In genomic region chr4:25785276-25785675, GRCm38 (mm10) we compare ENCODE assay signal across 34 mouse cellular contexts. TPM values are rescaled to one million over a fixed set of nuclear protein-coding genes. Genes with fewer than 3 reads are reported as not detected.
"Had no signal": no experiment of that assay in that cellular context is flagged by ENCODE, and none has a peak within 500 bp of the region (broad histone marks: within the 10 kb centered on the region; RNA-seq: fewer than 3 reads in every experiment).

No protein-coding gene starts in this region.

- H3K4me2 ChIP-seq: heart, embryonic 11.5 days; heart, embryonic 12.5 days; heart, embryonic 13.5 days; heart, embryonic 15.5 days; hindbrain, embryonic 12.5 days; hindbrain, embryonic 13.5 days; hindbrain, embryonic 14.5 days; hindbrain, embryonic 15.5 days; intestine, embryonic 15.5 days; kidney, embryonic 15.5 days had no signal

- H3K4me1 ChIP-seq: heart, embryonic 10.5 days; heart, embryonic 12.5 days; heart, embryonic 13.5 days; heart, embryonic 15.5 days; hindbrain, embryonic 10.5 days; hindbrain, embryonic 12.5 days; hindbrain, embryonic 13.5 days; hindbrain, embryonic 15.5 days; intestine, embryonic 15.5 days; kidney, embryonic 15.5 days had no signal

- H3K4me3 ChIP-seq: heart, embryonic 10.5 days; heart, embryonic 12.5 days; heart, embryonic 13.5 days; heart, embryonic 15.5 days; hindbrain, embryonic 10.5 days; hindbrain, embryonic 12.5 days; hindbrain, embryonic 13.5 days; hindbrain, embryonic 15.5 days; intestine, embryonic 15.5 days; kidney, embryonic 15.5 days; layer of hippocampus, adult 2 months had no signal

- DNase-seq: heart, postnatal 10 days; heart, postnatal 14 days; heart, postnatal 36 days; heart, postnatal 4 days; kidney, adult 11 months; kidney, adult 18-20 months; kidney, adult 2 months; kidney, adult 8-10 months; kidney, adult 9 months; kidney, postnatal 10 days; kidney, postnatal 14 days; kidney, postnatal 25 days; kidney, postnatal 36 days; kidney, postnatal 4 days; layer of hippocampus, adult 9-11 months; layer of hippocampus, postnatal 36 days had no signal

- H3K36me3 ChIP-seq: heart, embryonic 10.5 days; heart, embryonic 12.5 days; heart, embryonic 13.5 days; heart, embryonic 15.5 days; hindbrain, embryonic 10.5 days; hindbrain, embryonic 12.5 days; hindbrain, embryonic 13.5 days; hindbrain, embryonic 15.5 days; intestine, embryonic 15.5 days; kidney, embryonic 15.5 days had no signal

- H3K27ac ChIP-seq: heart, embryonic 10.5 days; heart, embryonic 13.5 days; heart, embryonic 15.5 days; hindbrain, embryonic 10.5 days; hindbrain, embryonic 12.5 days; hindbrain, embryonic 13.5 days; hindbrain, embryonic 14.5 days; hindbrain, embryonic 15.5 days; hindbrain, postnatal 0 days; intestine, embryonic 15.5 days; kidney, embryonic 15.5 days; kidney, postnatal 0 days; layer of hippocampus, adult 2 months had no signal

- H3K27me3 ChIP-seq: heart, embryonic 12.5 days; heart, embryonic 13.5 days; heart, embryonic 15.5 days; hindbrain, embryonic 12.5 days; hindbrain, embryonic 13.5 days; hindbrain, embryonic 15.5 days; intestine, embryonic 15.5 days; kidney, embryonic 15.5 days had no signal

RNA-seq across cellular contexts. Expression of gene Fut9, which starts 14.8 kb away (rescaled TPM):
- polyA plus RNA-seq: heart, postnatal 0 days; inflammation-experienced regulatory T-cells, adult 6 months; large intestine, adult 2 months had no signal
